Comparison of ENCODE assay signal across 28 mouse cellular contexts in genomic region chr14:11928545-11928944, GRCm38 (mm10).
DNase-seq lines count a peak whose midpoint lies in the region; ATAC-seq lines count a peak whose summit lies in the region.
"Had no signal": no experiment of that assay in that cellular context is flagged by ENCODE, and none has a peak within 500 bp of the region (broad histone marks: within the 10 kb centered on the region; RNA-seq: fewer than 3 reads in every experiment).

No protein-coding gene starts in this region.

- no peak overlapping the region for H3K9ac ChIP-seq in heart, embryonic 12.5 days
- H3K9ac ChIP-seq: heart, embryonic 13.5 days; limb, embryonic 12.5 days; liver, embryonic 12.5 days; midbrain, embryonic 12.5 days had no signal

- WGBS in heart, embryonic 12.5 days = 78% methylated on average over 2 of the region's 2 CpGs

- no peak for ATAC-seq in heart, embryonic 12.5 days (ENCODE audit: insufficient number of reproducible peaks, low FRiP score)
- ATAC-seq: forebrain, embryonic 16.5 days; hindbrain, postnatal 0 days; intestine, embryonic 16.5 days; liver, embryonic 12.5 days had no signal

- peaks cover 4% of the 10 kb centered on the region; the same call in 1 of the 2 replicates for H3K9me3 ChIP-seq in heart, embryonic 12.5 days (replicated peaks)
- H3K9me3 ChIP-seq: forebrain, embryonic 10.5 days; heart, embryonic 13.5 days; liver, embryonic 12.5 days had no signal

- H3K36me3 ChIP-seq in heart, embryonic 12.5 days = no peaks in the 10 kb centered on the region
- H3K36me3 ChIP-seq: forebrain, embryonic 10.5 days; heart, embryonic 13.5 days; limb, embryonic 12.5 days; liver, embryonic 12.5 days; midbrain, embryonic 12.5 days had no signal

- H3K4me2 ChIP-seq in heart, embryonic 12.5 days = no peak overlapping the region
- H3K4me2 ChIP-seq: heart, embryonic 13.5 days; limb, embryonic 12.5 days; liver, embryonic 12.5 days; midbrain, embryonic 12.5 days had no signal

- DNase-seq in heart, adult 11 months = peak; percentile 81
- peak; percentile 5 for DNase-seq in lung, postnatal 10 days
- no peak for DNase-seq in lung, postnatal 25 days (ENCODE audit: low spot score)
- DNase-seq in ES-CJ7 (ENCODE audit: low read depth, low spot score) (peak; percentile 48), ZHBTc4 (ENCODE audit: low read depth, low spot score) (peak; percentile 68)
- DNase-seq in cerebellum, adult 11 months = no peak
- no peak for DNase-seq in ovary, adult 18-20 months (ENCODE audit: low spot score)
- DNase-seq: adrenal gland, postnatal 14 days; cerebellum, postnatal 10 days; gastrocnemius, postnatal 14 days; heart, adult 18-20 months; heart, postnatal 14 days; kidney, adult 9 months; kidney, postnatal 25 days; layer of hippocampus, postnatal 36 days; right cerebral cortex, postnatal 14 days had no signal

- H3K4me1 ChIP-seq in heart, embryonic 12.5 days (replicated peaks) = peaks cover 4% of the 10 kb centered on the region; the same call in 1 of the 2 replicates
- H3K4me1 ChIP-seq: liver, embryonic 12.5 days; midbrain, embryonic 12.5 days had no signal

- H3K27ac ChIP-seq in heart, embryonic 12.5 days (ENCODE audit: poor library complexity, severe bottlenecking) = no peak overlapping the region
- H3K27ac ChIP-seq: forebrain, embryonic 10.5 days; heart, embryonic 13.5 days; hindbrain, postnatal 0 days; layer of hippocampus, adult 2 months; limb, embryonic 12.5 days; liver, embryonic 12.5 days; macrophage; midbrain, embryonic 12.5 days had no signal

- H3K27me3 ChIP-seq in heart, embryonic 12.5 days (replicated peaks) = no peaks in the 10 kb centered on the region
- H3K27me3 ChIP-seq: CH12.LX; heart, embryonic 13.5 days; limb, embryonic 12.5 days; liver, embryonic 12.5 days had no signal

- no peak overlapping the region for H3K4me3 ChIP-seq in heart, embryonic 12.5 days
- H3K4me3 ChIP-seq: forebrain, embryonic 10.5 days; heart, embryonic 13.5 days; layer of hippocampus, adult 2 months; limb, embryonic 12.5 days; liver, embryonic 12.5 days; midbrain, embryonic 12.5 days had no signal

Comparison
In these comparisons a context has a peak if more than half of its experiments do, and no peak if none do; other contexts are left out.
1. DNase-seq: peak in heart, adult 11 months (single experiment), lung, postnatal 10 days (single experiment), ES-CJ7 (single experiment) and ZHBTc4 (single experiment); none in lung, postnatal 25 days (single experiment), cerebellum, adult 11 months (single experiment) and ovary, adult 18-20 months (single experiment).